Mouse (Mus musculus): ENCODE measurements around the gene Lypd5.
A peak's percentile ranks its signal among the peaks of the same experiment; 100 is the strongest.
"Not testable (repeated sequence)": the region's sequence is repeated elsewhere in the genome, so short reads cannot be mapped to it uniquely, and the experiment has no call there.

The Lypd5 gene

GRCm38 (mm10) chr7:24382730-24383372 lies 33.9 kb downstream of the Lypd5 start:
- DNase-seq (ENCODE audit: low read depth, low spot score), result no peak

- no peak for DNase-seq (ENCODE audit: low read depth, low spot score)
Measured at GRCm38 (mm10) chr7:24384070-24384469, 35.1 kb downstream of the Lypd5 start.

GRCm38 (mm10) chr7:24384827-24385226 lies 35.8 kb downstream of the Lypd5 start:
- DNase-seq (ENCODE audit: low read depth, low spot score), result no peak

- no peak for DNase-seq (ENCODE audit: low read depth, low spot score)
Measured at GRCm38 (mm10) chr7:24387059-24387556, 38.1 kb downstream of the Lypd5 start.

- DNase-seq (ENCODE audit: low read depth, low spot score), result no peak
Measured at GRCm38 (mm10) chr7:24389516-24390187, 40.7 kb downstream of the Lypd5 start.

GRCm38 (mm10) chr7:24390512-24390911 lies 41.5 kb downstream of the Lypd5 start:
- no peak for DNase-seq (ENCODE audit: low read depth, low spot score)

- DNase-seq (ENCODE audit: low read depth, low spot score), result no peak
Measured at GRCm38 (mm10) chr7:24391077-24391476, 42.1 kb downstream of the Lypd5 start.

GRCm38 (mm10) chr7:24391687-24392086 lies 42.7 kb downstream of the Lypd5 start:
- no peak for DNase-seq (ENCODE audit: low read depth, low spot score)

- no peak for DNase-seq (ENCODE audit: low read depth, low spot score)
Measured at GRCm38 (mm10) chr7:24394054-24394453, 45.1 kb downstream of the Lypd5 start.

GRCm38 (mm10) chr7:24394475-24395161 lies 45.6 kb downstream of the Lypd5 start:
- DNase-seq (ENCODE audit: low read depth, low spot score), result no peak

GRCm38 (mm10) chr7:24396832-24397231 lies 47.8 kb downstream of the Lypd5 start:
- DNase-seq (ENCODE audit: low read depth, low spot score), result no peak

GRCm38 (mm10) chr7:24398364-24398913 lies 49.4 kb downstream of the Lypd5 start:
- no peak for DNase-seq (ENCODE audit: low read depth, low spot score)

GRCm38 (mm10) chr7:24399256-24400081 lies 50.5 kb downstream of the Lypd5 start, which contains the start of gene Smg9:
TSS of gene Smg9 (plus strand) at chr7:24399619.
- peak; percentile 99 for DNase-seq (ENCODE audit: low read depth, low spot score)

GRCm38 (mm10) chr7:24400082-24400452 lies 51.1 kb downstream of the Lypd5 start:
- DNase-seq (ENCODE audit: low read depth, low spot score), result no peak

- not testable (repeated sequence) for DNase-seq (ENCODE audit: low read depth, low spot score)
Measured at GRCm38 (mm10) chr7:24400489-24400888, 51.5 kb downstream of the Lypd5 start.

- DNase-seq (ENCODE audit: low read depth, low spot score), result no peak
Measured at GRCm38 (mm10) chr7:24402851-24403250, 53.9 kb downstream of the Lypd5 start.

Data from brain, embryonic 18.5 days (tissue).